ENCODE assay signal across 8 mouse cellular contexts in genomic region chr15:102399229-102400221, GRCm38 (mm10). TPM values are rescaled to one million over a fixed set of nuclear protein-coding genes. Genes with fewer than 3 reads are reported as not detected.
A peak's percentile ranks its signal among the peaks of the same experiment; 100 is the strongest.
DNase-seq lines count a peak whose midpoint lies in the region; ATAC-seq and TF ChIP-seq lines count a peak whose summit lies in the region.

No protein-coding gene starts in this region.

- no peak for TF ChIP-seq EP300 in MEL (IDR thresholded peaks at IDR 0.05; ENCODE audit: low read depth in 1 of 2, low read length in 2 of 2)

- WGBS in hindbrain, embryonic 12.5 days = 4% methylated on average over 34 of the region's 34 CpGs

- peak; percentile 43; the same call in 1 of the 2 replicates for ATAC-seq in hindbrain, embryonic 12.5 days (ENCODE audit: low FRiP score)

- H3K27ac ChIP-seq in MEL (ENCODE audit: control insufficient read depth, low read depth, low read length) = peak overlapping the region; percentile 53
- H3K27ac ChIP-seq in hindbrain, embryonic 12.5 days = peak overlapping the region; percentile 44; the same call in 1 of the 2 replicates

- peak; percentile 37 to 67; a peak in 3 of 4 replicates for TF ChIP-seq POLR2A in MEL (IDR thresholded peaks at IDR 0.05; ENCODE audit: control insufficient read depth in 1 of 2, insufficient read depth in 1 of 2, low read depth in 1 of 2, low read length in 2 of 2, poor library complexity in 1 of 2)

- DNase-seq in MEL (ENCODE audit: low read depth, low spot score) = peak; percentile 78
- peak; percentile 71 for DNase-seq in cerebellum, adult 9-11 months
- peak; percentile 59 to 68 for DNase-seq in frontal cortex, postnatal 10 days (ENCODE audit: low spot score in 2 of 2)
- DNase-seq in left cerebral cortex, adult 11 months (ENCODE audit: low spot score) = peak; percentile 65
- peak; percentile 98 for DNase-seq in lung, postnatal 36 days
- DNase-seq in retina, embryonic 14.5 days (ENCODE audit: low spot score) = peak; percentile 74
- DNase-seq in thymus, postnatal 4 days = peak; percentile 85

- H3K9me3 ChIP-seq in MEL (replicated peaks; ENCODE audit: insufficient read depth, low read length) = no peaks in the 10 kb centered on the region
- no peaks in the 10 kb centered on the region for H3K9me3 ChIP-seq in hindbrain, embryonic 12.5 days (replicated peaks)

- peaks cover 1% of the 10 kb centered on the region; the same call in 1 of the 2 replicates for H3K79me2 ChIP-seq in MEL (ENCODE audit: control insufficient read depth, insufficient read depth, low read length, poor library complexity)

- peak overlapping the region; percentile 85 for H3K9ac ChIP-seq in MEL (ENCODE audit: control insufficient read depth, low read depth, low read length, poor library complexity, severe bottlenecking)
- peak overlapping the region; percentile 54 for H3K9ac ChIP-seq in hindbrain, embryonic 12.5 days

- peaks cover 0 to 10% of the 10 kb centered on the region in 2 experiments; a peak in 2 of 4 replicates for H3K36me3 ChIP-seq in MEL (ENCODE audit: control insufficient read depth in 1 of 2, insufficient read depth in 2 of 2, low read length in 2 of 2)
- no peaks in the 10 kb centered on the region for H3K36me3 ChIP-seq in hindbrain, embryonic 12.5 days

- peak overlapping the region; percentile 76 to 79 for H3K4me3 ChIP-seq in MEL (ENCODE audit: control insufficient read depth in 1 of 2, insufficient read depth in 1 of 2, low read depth in 2 of 2, low read length in 2 of 2)
- peak overlapping the region; percentile 42 for H3K4me3 ChIP-seq in hindbrain, embryonic 12.5 days

- H3K4me1 ChIP-seq in MEL (ENCODE audit: control insufficient read depth in 1 of 2, insufficient read depth in 2 of 2, low read length in 2 of 2) = peaks cover 8 to 15% of the 10 kb centered on the region in 2 experiments
- peaks cover 13% of the 10 kb centered on the region for H3K4me1 ChIP-seq in hindbrain, embryonic 12.5 days

- no peak for TF ChIP-seq RAD21 in MEL (IDR thresholded peaks at IDR 0.05; ENCODE audit: low read depth, low read length)

- H3K4me2 ChIP-seq in hindbrain, embryonic 12.5 days (replicated peaks) = peak overlapping the region; percentile 74

- no peak for TF ChIP-seq CTCF in MEL (IDR thresholded peaks at IDR 0.05 in 2 of 3, conservative IDR thresholded peaks at IDR 0.05 in 1 of 3; ENCODE audit: control insufficient read depth in 1 of 3, insufficient read depth in 1 of 3, low read depth in 2 of 3, low read length in 3 of 3, poor library complexity in 1 of 3, severe bottlenecking in 1 of 3)

- no peaks in the 10 kb centered on the region for H3K27me3 ChIP-seq in MEL (ENCODE audit: control insufficient read depth in 1 of 2, insufficient read depth in 2 of 2, low read length in 2 of 2)
- no peaks in the 10 kb centered on the region for H3K27me3 ChIP-seq in hindbrain, embryonic 12.5 days

TF ChIP-seq in MEL, 35 proteins besides CTCF, POLR2A, EP300 and RAD21:
- TF ChIP-seq POLR2AphosphoS5 (IDR thresholded peaks at IDR 0.05; ENCODE audit: borderline replicate concordance, low read depth, low read length) (no peak), ELF1 (IDR thresholded peaks at IDR 0.05; ENCODE audit: low read depth, low read length) (peak; percentile 63), ZKSCAN1 (IDR thresholded peaks at IDR 0.05; ENCODE audit: low read depth, low read length) (0 out of 2 replicates have a peak, but pooled peaks have one; percentile 43), ZNF384 (IDR thresholded peaks at IDR 0.05; ENCODE audit: low read depth, low read length) (peak; percentile 96), SIN3A (IDR thresholded peaks at IDR 0.05; ENCODE audit: low read length) (peak; percentile 58; the same call in 1 of the 2 replicates), TBP (IDR thresholded peaks at IDR 0.05; ENCODE audit: low read depth, low read length) (peak; percentile 54; the same call in 1 of the 2 replicates), NELFE (IDR thresholded peaks at IDR 0.05; ENCODE audit: low read depth, low read length) (peak; percentile 51), TCF12 (IDR thresholded peaks at IDR 0.05; ENCODE audit: low read depth, low read length) (no peak), KAT2A (conservative IDR thresholded peaks at IDR 0.05; ENCODE audit: low read depth, low read length) (no peak), HCFC1 (IDR thresholded peaks at IDR 0.05; ENCODE audit: low read depth, low read length) (peak; percentile 56), CHD2 (IDR thresholded peaks at IDR 0.05; ENCODE audit: low read length) (no peak), CHD1 (IDR thresholded peaks at IDR 0.05; ENCODE audit: low read depth, low read length) (no peak)

RNA-seq across cellular contexts. Expression of gene Sp1, which starts 6.4 kb away (rescaled TPM):
- 16.3 and 22.0 TPM in 2 replicates for total RNA-seq in MEL (2012; rRNA removed)
- 10 to 100 TPM; 47.2 to 92.3 TPM for polyA plus RNA-seq in MEL (2012; ENCODE audit: insufficient read depth in 1 of 2, insufficient read length in 2 of 2, low read depth in 1 of 2, low replicate concordance in 2 of 2, missing spikeins in 1 of 2)
- 9.1 and 9.3 TPM in 2 replicates for polyA plus RNA-seq in hindbrain, embryonic 12.5 days (2016; fragmentation: Nextera tagmentation; extraction: Ambion mirVana)

RNA-seq across cellular contexts. Expression of gene Sp7, which starts 32.5 kb away (rescaled TPM):
- total RNA-seq in MEL (2012; rRNA removed) = not detected in 2 replicates
- not detected for polyA plus RNA-seq in MEL (2012; ENCODE audit: insufficient read depth in 1 of 2, insufficient read length in 2 of 2, low read depth in 1 of 2, low replicate concordance in 2 of 2, missing spikeins in 1 of 2)
- polyA plus RNA-seq in hindbrain, embryonic 12.5 days (2016; fragmentation: Nextera tagmentation; extraction: Ambion mirVana) = 1.9 and 2.1 TPM in 2 replicates

RNA-seq across cellular contexts. Expression of gene Amhr2, which starts 45.6 kb away (rescaled TPM):
- total RNA-seq in MEL (2012; rRNA removed) = 6.9 and 8.0 TPM in 2 replicates
- 10 to 100 TPM in 1 of 2 experiments, not detected in 1; 22.7 TPM for polyA plus RNA-seq in MEL (2012; ENCODE audit: insufficient read depth in 1 of 2, insufficient read length in 2 of 2, low read depth in 1 of 2, low replicate concordance in 2 of 2, missing spikeins in 1 of 2)
- polyA plus RNA-seq in hindbrain, embryonic 12.5 days (2016; fragmentation: Nextera tagmentation; extraction: Ambion mirVana) = 0.23 TPM in 1 of 2 replicates, not detected in the other

RNA-seq across cellular contexts. Expression of gene Aaas, which starts 49.0 kb away (rescaled TPM):
- total RNA-seq in MEL (2012; rRNA removed) = 48.7 and 61.5 TPM in 2 replicates
- polyA plus RNA-seq in MEL (2012; ENCODE audit: insufficient read depth in 1 of 2, insufficient read length in 2 of 2, low read depth in 1 of 2, low replicate concordance in 2 of 2, missing spikeins in 1 of 2) = 100 to 1,000 TPM in 1 of 2 experiments, not detected in 1; 205 TPM
- 54.6 and 60.9 TPM in 2 replicates for polyA plus RNA-seq in hindbrain, embryonic 12.5 days (2016; fragmentation: Nextera tagmentation; extraction: Ambion mirVana)

RNA-seq across cellular contexts. Expression of gene Prr13, which starts 59.3 kb away (rescaled TPM):
- 15.2 and 17.3 TPM in 2 replicates for total RNA-seq in MEL (2012; rRNA removed)
- polyA plus RNA-seq in MEL (2012; ENCODE audit: insufficient read depth in 1 of 2, insufficient read length in 2 of 2, low read depth in 1 of 2, low replicate concordance in 2 of 2, missing spikeins in 1 of 2) = 10 to 100 TPM in 1 of 2 experiments, not detected in 1; 73.3 TPM
- polyA plus RNA-seq in hindbrain, embryonic 12.5 days (2016; fragmentation: Nextera tagmentation; extraction: Ambion mirVana) = 89.7 and 91.3 TPM in 2 replicates

Comparison
In these comparisons a context has a peak if more than half of its experiments do, and no peak if none do; other contexts are left out.
1. Peak in every context shown above with its lines: DNase-seq, ATAC-seq, H3K4me3 ChIP-seq and H3K27ac ChIP-seq.